Mouse (Mus musculus) MEL (cell line): Measurements from ENCODE around the gene Lrp6.

Source experiments
- CHD2 ChIP-seq: IDR thresholded peaks from 2 replicates; pipeline ENCODE4 v1.6.1; 2011; ENCODE audit warnings: low read length, improper control_type of control experiment
- CTCF ChIP-seq, 3 experiments: IDR thresholded peaks in 2 of 3; conservative IDR thresholded peaks in 1 of 3; 2 replicates each; pipeline ENCODE4 v1.5.1; 2011 to 2012; ENCODE audit warnings: low read length in 3 of 3, low read depth in 2 of 3, mild to moderate bottlenecking in 2 of 3, improper control_type of control experiment in 1 of 3, inconsistent platforms in 1 of 3, mixed read lengths in 1 of 3, moderate library complexity in 1 of 3; ENCODE audit not compliant: control insufficient read depth in 1 of 3, insufficient read depth in 1 of 3, poor library complexity in 1 of 3, severe bottlenecking in 1 of 3
- E2F4 ChIP-seq: IDR thresholded peaks from 2 replicates; pipeline ENCODE4 v1.6.1; 2011; ENCODE audit warnings: low read depth, low read length, improper control_type of control experiment, borderline replicate concordance
- EP300 ChIP-seq, 2 experiments: IDR thresholded peaks; 2 replicates each; pipeline ENCODE4 v1.6.1; 2011; ENCODE audit warnings: improper control_type of control experiment in 2 of 2, low read length in 2 of 2, low read depth in 1 of 2, mild to moderate bottlenecking in 1 of 2
- GABPA ChIP-seq: IDR thresholded peaks from 2 replicates; pipeline ENCODE4 v1.6.1; 2012; ENCODE audit warnings: low read depth, mild to moderate bottlenecking, inconsistent platforms, low read length, improper control_type of control experiment, moderate library complexity
- MAX ChIP-seq: IDR thresholded peaks from 2 replicates; pipeline ENCODE4 v1.6.1; 2011; ENCODE audit warnings: low read length, improper control_type of control experiment
- MAZ ChIP-seq: IDR thresholded peaks from 2 replicates; pipeline ENCODE4 v1.6.1; 2012; ENCODE audit warnings: low read depth, mild to moderate bottlenecking, inconsistent platforms, low read length, improper control_type of control experiment
- NRF1 ChIP-seq: IDR thresholded peaks from 2 replicates; pipeline ENCODE4 v1.6.1; 2014; ENCODE audit warnings: low read depth, mild to moderate bottlenecking, inconsistent platforms, low read length, improper control_type of control experiment, moderate library complexity; ENCODE audit not compliant: poor library complexity, insufficient read depth, severe bottlenecking
- POLR2A ChIP-seq, 2 experiments: IDR thresholded peaks; 2 replicates each; pipeline ENCODE4 v1.6.1; 2011 to 2012; ENCODE audit warnings: low read length in 2 of 2, mild to moderate bottlenecking in 2 of 2, control low read depth in 1 of 2, improper control_type of control experiment in 1 of 2, low read depth in 1 of 2, moderate library complexity in 1 of 2; ENCODE audit not compliant: control insufficient read depth in 1 of 2, insufficient read depth in 1 of 2, poor library complexity in 1 of 2
- POLR2AphosphoS2 ChIP-seq: IDR thresholded peaks from 2 replicates; pipeline ENCODE4 v1.6.1; 2011; ENCODE audit warnings: low read length, improper control_type of control experiment
- RAD21 ChIP-seq: IDR thresholded peaks from 2 replicates; pipeline ENCODE4 v1.6.1; 2011; ENCODE audit warnings: mild to moderate bottlenecking, low read depth, low read length, improper control_type of control experiment
- TAL1 ChIP-seq: IDR thresholded peaks from 2 replicates; pipeline ENCODE4 v1.6.1; 2012; ENCODE audit warnings: mild to moderate bottlenecking, inconsistent platforms, low read length, moderate library complexity, mixed read lengths
- TBP ChIP-seq: IDR thresholded peaks from 2 replicates; pipeline ENCODE4 v1.8.0; 2011; ENCODE audit warnings: low read depth, low read length, improper control_type of control experiment
- UBTF ChIP-seq: IDR thresholded peaks from 2 replicates; pipeline ENCODE4 v1.6.1; 2012; ENCODE audit warnings: low read depth, mild to moderate bottlenecking, inconsistent platforms, low read length, improper control_type of control experiment, moderate library complexity, borderline replicate concordance; ENCODE audit not compliant: insufficient read depth

- TF ChIP-seq POLR2A (IDR thresholded peaks at IDR 0.05; ENCODE audit: control insufficient read depth in 1 of 2, insufficient read depth in 1 of 2, low read depth in 1 of 2, low read length in 2 of 2, poor library complexity in 1 of 2) (no peak), RAD21 (no peak), UBTF (no peak), E2F4 (no peak), GABPA (no peak), POLR2AphosphoS2 (no peak), TAL1 (no peak), CHD2 (no peak), CTCF (IDR thresholded peaks at IDR 0.05 in 2 of 3, conservative IDR thresholded peaks at IDR 0.05 in 1 of 3; ENCODE audit: control insufficient read depth in 1 of 3, insufficient read depth in 1 of 3, low read depth in 2 of 3, low read length in 3 of 3, poor library complexity in 1 of 3, severe bottlenecking in 1 of 3) (no peak), MAX (no peak), NRF1 (no peak), TBP (no peak), MAZ (no peak), EP300 (IDR thresholded peaks at IDR 0.05; ENCODE audit: low read depth in 1 of 2, low read length in 2 of 2) (no peak)
Measured at GRCm38 (mm10) chr6:134565606-134566247, 1.0 kb downstream of the Lrp6 start.
